Mouse (Mus musculus) small intestine, adult 2 months (tissue): ENCODE measurements around the gene Trp53inp2. TPM values are rescaled to one million over a fixed set of nuclear protein-coding genes. Genes with fewer than 3 reads are reported as not detected.

Experiments
- H3K27ac ChIP-seq: fragments of 200-500 bp; 2 replicates; pipeline ENCODE4 v1.5.1; 2012; ENCODE audit warnings: low read depth, low read length, control low read depth, inconsistent platforms; ENCODE audit not compliant: insufficient read depth
- H3K27me3 ChIP-seq: fragments of 200-500 bp; 2 replicates; pipeline ENCODE4 v1.6.1; 2012; ENCODE audit warnings: mild to moderate bottlenecking, moderate library complexity, low read length, inconsistent platforms; ENCODE audit not compliant: control insufficient read depth, insufficient read depth
- H3K36me3 ChIP-seq: fragments of 200-500 bp; 2 replicates; pipeline ENCODE4 v1.6.1; 2012; ENCODE audit warnings: mild to moderate bottlenecking, low read length, control low read depth, inconsistent platforms; ENCODE audit not compliant: control insufficient read depth, insufficient read depth
- H3K4me1 ChIP-seq: fragments of 200-500 bp; 2 replicates; pipeline ENCODE4 v1.6.1; 2012; ENCODE audit warnings: low read length, inconsistent platforms, mixed read lengths; ENCODE audit not compliant: control insufficient read depth, insufficient read depth, insufficient read length
- H3K4me3 ChIP-seq: fragments of 200-500 bp; 2 replicates; pipeline ENCODE4 v1.5.1; 2012; ENCODE audit warnings: low read depth, mild to moderate bottlenecking, control low read depth, inconsistent platforms, low read length, moderate library complexity
- CTCF ChIP-seq: fragments of 200-500 bp; IDR thresholded peaks from 2 replicates; pipeline ENCODE4 v1.5.1; 2012; ENCODE audit warnings: low read depth, mild to moderate bottlenecking, control low read depth, inconsistent platforms, low read length, moderate library complexity, mixed read lengths; ENCODE audit not compliant: insufficient replicate concordance, insufficient read length; ENCODE audit errors: extremely low read depth
- POLR2A ChIP-seq: fragments of 200-500 bp; IDR thresholded peaks from 2 replicates; pipeline ENCODE4 v1.6.1; 2012; ENCODE audit warnings: low read depth, mild to moderate bottlenecking, control low read depth, inconsistent platforms, low read length, moderate library complexity
- WGBS: fragments of 180-500 bp; shearing (Covaris S2); methylation state at CpG from one replicate; pipeline ENCODE4 v1.1.7; 2018; 5-methylcytosine and 5-hydroxymethylcytosine counted together
- polyA plus RNA-seq: library from polyadenylated mRNA; depleted of rRNA; stranded (reverse); fragments of >200 nt; gene quantifications from 2 replicates; pipeline ENCODE4 v1.2.3, GENCODE M21; 2012

Gene Trp53inp2
- polyA plus RNA-seq, 1 experiment: 164 TPM

DNA sequence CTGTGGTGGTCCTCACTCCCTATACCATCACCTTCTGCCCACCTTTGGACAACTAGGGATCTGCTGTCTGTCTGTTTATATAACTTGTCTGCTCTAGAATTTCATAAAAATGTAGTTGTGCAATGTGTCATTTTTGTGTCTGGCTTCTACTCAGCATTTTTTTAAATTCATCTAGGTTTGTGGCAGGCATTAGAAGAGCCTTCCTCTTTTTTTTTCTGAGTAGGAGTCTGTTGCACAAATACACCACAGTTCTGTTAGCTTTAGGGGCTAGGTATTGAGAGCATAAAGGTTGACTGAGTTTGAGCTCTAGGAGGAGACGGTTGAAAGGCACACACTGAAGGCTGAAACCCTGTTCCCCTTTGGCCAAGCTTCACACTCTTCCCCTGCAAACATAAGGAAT, 7.6 kb upstream of the Trp53inp2 start:
- Histone ChIP-seq H3K27me3 (no peaks in the 10 kb centered on the region), H3K36me3 (no peaks in the 10 kb centered on the region), H3K4me1 (peaks cover 5% of the 10 kb centered on the region; the same call in 1 of the 2 replicates), H3K27ac (no peak overlapping the region), H3K4me3 (no peak overlapping the region)
- 74% methylated on average over 1 of the region's 1 CpGs for WGBS
- TF ChIP-seq POLR2A (no peak), CTCF (no peak)

GRCm38 (mm10) chr2:155373886-155374285, 7.0 kb upstream of the Trp53inp2 start:
- H3K27me3 ChIP-seq: no peaks in the 10 kb centered on the region
- no peaks in the 10 kb centered on the region for H3K36me3 ChIP-seq
- 25% methylated on average over 1 of the region's 1 CpGs for WGBS

DNA sequence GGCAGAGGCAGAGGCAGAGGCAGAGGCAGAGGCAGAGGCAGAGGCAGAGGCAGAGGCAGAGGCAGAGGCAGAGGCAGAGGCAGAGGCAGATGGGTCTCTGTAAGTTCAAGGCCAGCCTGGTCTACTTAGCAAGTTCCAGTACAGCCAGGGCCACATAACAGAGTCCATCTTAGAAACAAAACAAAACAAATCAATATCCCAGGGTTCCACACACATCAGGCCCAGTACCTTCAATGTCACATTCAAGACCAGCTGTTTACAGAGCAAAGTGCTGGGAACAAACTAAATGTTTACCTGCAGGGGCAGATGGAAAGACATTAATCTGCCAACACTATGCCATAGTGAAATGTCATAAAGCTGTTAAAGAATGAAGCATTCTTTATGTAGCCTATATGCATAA, 6.3 kb upstream of the Trp53inp2 start:
- TF ChIP-seq POLR2A (no peak), CTCF (no peak)
- Histone ChIP-seq H3K27ac (no peak overlapping the region), H3K27me3 (no peaks in the 10 kb centered on the region), H3K4me1 (peaks cover 5% of the 10 kb centered on the region; the same call in 1 of the 2 replicates), H3K36me3 (no peaks in the 10 kb centered on the region), H3K4me3 (no peak overlapping the region)

More at GRCm38 (mm10) chr2:155373886-155374285, 7.0 kb upstream of the Trp53inp2 start:
- TF ChIP-seq CTCF (no peak), POLR2A (no peak)
- Histone ChIP-seq H3K27ac (no peak overlapping the region), H3K4me3 (no peak overlapping the region), H3K4me1 (peaks cover 5% of the 10 kb centered on the region; the same call in 1 of the 2 replicates)

DNA sequence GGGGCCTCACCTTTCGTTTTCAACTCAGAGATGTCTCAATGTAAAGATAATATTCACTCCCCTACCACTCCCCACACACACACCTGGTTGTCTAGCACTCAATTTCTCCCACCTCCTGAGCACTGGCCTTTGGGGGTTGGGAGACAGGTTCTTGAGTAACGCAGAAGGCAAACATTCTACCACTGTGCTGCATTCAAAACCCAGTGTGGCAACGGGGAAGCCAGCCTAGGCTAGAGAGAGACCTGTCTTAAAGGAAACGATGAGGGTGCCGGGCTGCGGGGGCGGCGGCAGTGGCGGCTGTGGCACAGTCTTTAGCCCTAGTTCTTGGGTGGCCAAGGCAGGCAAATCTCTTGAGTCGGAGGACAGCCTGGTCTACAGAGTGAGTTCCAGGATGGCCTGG, 4.7 kb upstream of the Trp53inp2 start:
- Histone ChIP-seq H3K27ac (no peak overlapping the region), H3K27me3 (no peaks in the 10 kb centered on the region), H3K36me3 (no peaks in the 10 kb centered on the region), H3K4me1 (no peaks in the 10 kb centered on the region), H3K4me3 (no peak overlapping the region)
- 87% methylated on average over 10 of the region's 10 CpGs for WGBS
- no peak for TF ChIP-seq CTCF
- TF ChIP-seq POLR2A: no peak

GRCm38 (mm10) chr2:155381060-155381437, 190 bp downstream of the Trp53inp2 start:
- peaks cover 4% of the 10 kb centered on the region; the same call in 1 of the 2 replicates for H3K36me3 ChIP-seq
- WGBS: 1% methylated on average over 11 of the region's 11 CpGs
- TF ChIP-seq CTCF (no peak), POLR2A (no peak)
- no peak overlapping the region for H3K27ac ChIP-seq
- H3K27me3 ChIP-seq: no peaks in the 10 kb centered on the region
- peaks cover 4% of the 10 kb centered on the region; the same call in 1 of the 2 replicates for H3K4me1 ChIP-seq
- H3K4me3 ChIP-seq: peak overlapping the region; percentile 76

- peak overlapping the region; percentile 76 for H3K4me3 ChIP-seq
- TF ChIP-seq CTCF (no peak), POLR2A (peak; percentile 80)
- H3K36me3 ChIP-seq: peaks cover 4% of the 10 kb centered on the region; the same call in 1 of the 2 replicates
- under 1% methylated on average over 68 of the region's 68 CpGs for WGBS
- H3K27me3 ChIP-seq: no peaks in the 10 kb centered on the region
- H3K27ac ChIP-seq: peak overlapping the region; percentile 94
- H3K4me1 ChIP-seq: peaks cover 4% of the 10 kb centered on the region; the same call in 1 of the 2 replicates
These were observed 928 bp downstream of the Trp53inp2 start for GRCm38 (mm10) chr2:155381643-155382331.

DNA sequence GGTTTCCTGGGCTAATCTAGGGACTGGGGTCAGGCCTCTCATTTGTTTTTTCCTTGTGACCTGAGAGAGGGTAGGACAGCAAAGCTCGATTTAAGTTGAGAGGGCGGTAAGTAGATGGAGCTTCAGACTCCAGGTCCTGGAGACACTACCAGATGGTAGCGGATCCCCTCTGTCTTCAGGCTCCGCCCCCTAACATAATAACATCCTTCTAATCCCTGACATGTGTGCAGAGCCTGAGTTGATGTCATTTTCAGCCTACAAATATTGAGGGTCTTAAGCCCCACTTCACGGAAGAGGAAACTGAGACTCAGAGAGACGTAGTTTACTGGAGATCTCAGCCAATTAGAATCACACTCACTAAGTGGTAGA, 1.5 kb downstream of the Trp53inp2 start:
- H3K27ac ChIP-seq: peak overlapping the region; percentile 94
- peaks cover 4% of the 10 kb centered on the region; the same call in 1 of the 2 replicates for H3K4me1 ChIP-seq
- peaks cover 7% of the 10 kb centered on the region for H3K36me3 ChIP-seq
- no peaks in the 10 kb centered on the region for H3K27me3 ChIP-seq
- 23% methylated on average over 6 of the region's 6 CpGs for WGBS
- H3K4me3 ChIP-seq: peak overlapping the region; percentile 76
- TF ChIP-seq CTCF: no peak
